Mouse (Mus musculus): ENCODE data around the gene Fndc10.
"Not testable (repeated sequence)": the region's sequence is repeated elsewhere in the genome, so short reads cannot be mapped to it uniquely, and the experiment has no call there.

Gene Fndc10

DNA sequence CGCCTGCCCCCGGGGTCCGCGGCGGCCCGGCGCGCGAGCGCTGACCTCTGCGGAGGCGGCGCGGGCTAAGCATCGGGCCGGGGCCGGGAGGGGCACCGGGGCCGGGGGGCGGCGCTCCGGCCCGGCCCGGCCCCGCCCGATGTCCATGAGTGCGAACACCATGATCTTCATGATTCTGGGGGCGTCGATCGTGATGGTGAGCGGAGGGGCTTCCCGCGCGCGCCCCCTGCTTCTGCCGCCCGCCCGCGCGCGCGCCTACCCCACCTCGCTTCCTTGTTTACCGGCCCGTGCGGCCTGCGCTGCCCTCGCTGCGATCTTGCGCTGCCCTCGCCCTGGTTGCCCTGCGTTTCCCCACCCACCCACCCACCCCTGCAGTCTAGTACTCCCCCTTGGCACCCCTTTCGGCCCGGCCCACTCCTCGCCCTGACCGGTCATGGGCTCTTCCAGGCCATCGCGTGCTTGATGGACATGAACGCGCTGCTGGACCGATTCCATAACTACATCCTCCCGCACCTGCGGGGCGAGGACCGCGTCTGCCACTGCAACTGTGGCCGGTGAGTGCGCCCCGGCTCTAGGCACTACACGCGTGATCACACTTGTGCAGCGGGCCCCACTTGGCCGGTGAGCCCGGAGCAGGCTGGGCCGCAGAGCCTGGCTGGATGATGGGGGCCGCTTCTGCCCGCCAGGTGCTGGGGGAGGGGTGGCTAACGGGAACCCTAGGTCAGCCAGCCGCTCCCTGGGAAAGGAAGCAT lies 41.0 kb downstream of the Fndc10 start:
- DNase-seq (ENCODE audit: low spot score in 2 of 2): peak; percentile 65 to 72

DNA sequence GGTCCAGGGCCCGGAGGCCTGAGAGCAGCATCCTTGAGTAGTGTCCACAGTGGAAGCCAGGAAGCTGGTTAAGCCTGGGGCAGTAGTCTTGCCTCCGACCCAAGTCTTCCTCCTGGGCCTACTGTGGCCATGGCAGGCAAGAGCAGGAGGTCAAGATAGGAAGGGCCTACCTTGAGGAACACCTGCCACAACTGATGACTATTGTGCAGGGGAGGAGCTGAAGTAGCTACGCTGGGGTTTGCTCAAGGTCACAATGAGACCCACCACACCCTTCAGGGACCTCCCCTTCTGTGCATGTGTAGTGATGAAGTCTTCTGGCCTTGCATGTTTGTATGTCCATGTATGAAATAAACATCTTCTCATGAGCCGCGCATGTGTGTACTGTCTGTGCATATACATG lies 41.6 kb downstream of the Fndc10 start:
- DNase-seq (ENCODE audit: low spot score in 2 of 2): no peak

DNA sequence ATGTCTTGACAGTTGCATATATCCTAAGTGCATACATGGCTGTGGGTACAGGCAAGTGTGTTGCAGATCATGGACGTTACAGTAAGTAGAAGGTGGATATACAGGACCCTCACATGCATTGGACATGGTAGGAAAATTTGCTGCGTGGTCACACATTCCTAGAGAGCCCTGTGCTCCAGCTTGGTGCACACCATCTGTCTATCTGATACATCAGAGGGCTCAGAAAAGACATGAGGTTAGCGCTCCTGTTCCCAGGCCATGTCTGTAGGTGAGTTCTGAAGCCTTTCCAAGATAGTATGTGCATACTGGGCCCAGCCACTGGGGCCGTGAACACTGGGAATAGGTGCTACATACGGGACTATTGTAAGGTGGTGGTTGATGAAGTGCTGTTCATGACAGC lies 42.3 kb downstream of the Fndc10 start:
- no peak for DNase-seq (ENCODE audit: low spot score in 2 of 2)

DNA sequence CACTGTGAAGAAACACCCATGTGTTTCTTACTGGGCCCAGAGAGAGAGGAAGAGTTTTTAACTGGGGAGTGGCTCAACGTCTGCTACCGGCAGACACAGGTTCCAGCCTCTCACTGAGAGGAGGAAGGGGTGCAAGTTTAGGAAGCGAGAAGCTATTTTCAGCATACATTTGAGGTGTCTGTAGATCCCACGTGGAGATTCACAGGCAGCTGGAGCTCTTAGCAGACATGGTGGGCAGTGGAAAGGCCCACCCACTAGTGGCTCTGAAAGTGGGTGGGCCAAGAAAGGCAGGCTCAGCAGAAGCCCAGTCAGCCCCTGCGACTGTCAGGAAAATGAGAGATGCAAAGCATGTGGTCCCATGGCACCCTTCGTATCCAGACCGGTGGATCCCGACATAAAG lies 44.1 kb downstream of the Fndc10 start:
- peak in 1 of 2 experiments; percentile 59 for DNase-seq (ENCODE audit: low spot score in 2 of 2)

- no peak for DNase-seq (ENCODE audit: low spot score in 2 of 2)
Measured at GRCm38 (mm10) chr4:155739152-155739551, 45.0 kb downstream of the Fndc10 start.

- peak in 1 of 2 experiments; percentile 64 for DNase-seq (ENCODE audit: low spot score in 2 of 2)
Measured at GRCm38 (mm10) chr4:155739741-155740636, 45.8 kb downstream of the Fndc10 start.

DNA sequence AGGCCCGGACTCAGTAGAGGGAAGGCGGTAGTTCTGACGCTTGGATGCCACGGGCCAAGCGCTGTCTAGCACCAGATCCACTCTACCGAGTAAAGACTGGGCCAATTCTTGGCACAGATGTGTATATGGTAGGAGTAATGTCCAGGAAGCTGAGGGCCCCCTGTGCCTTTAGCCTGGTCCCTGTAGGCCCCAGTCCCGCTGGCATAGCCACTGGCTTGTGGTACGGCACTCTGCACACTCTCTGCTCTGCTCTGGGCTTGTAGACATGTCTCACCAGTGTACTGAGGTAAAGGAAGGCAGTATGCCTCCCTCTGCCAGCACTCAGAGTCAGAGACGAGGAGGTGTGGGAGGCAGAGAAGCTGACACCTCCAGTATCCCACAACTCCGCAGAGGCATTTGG lies 46.5 kb downstream of the Fndc10 start:
- DNase-seq (ENCODE audit: low spot score in 2 of 2): not testable (repeated sequence)

- no peak for DNase-seq (ENCODE audit: low spot score in 2 of 2)
Measured at GRCm38 (mm10) chr4:155742684-155743083, 48.5 kb downstream of the Fndc10 start.

- no peak for DNase-seq (ENCODE audit: low spot score in 2 of 2)
Measured at GRCm38 (mm10) chr4:155744474-155744873, 50.3 kb downstream of the Fndc10 start.

GRCm38 (mm10) chr4:155745136-155745535 lies 51.0 kb downstream of the Fndc10 start:
- DNase-seq (ENCODE audit: low spot score in 2 of 2): no peak
